Mouse (Mus musculus): ENCODE measurements around the gene Tmod3.

Gene Tmod3

DNA sequence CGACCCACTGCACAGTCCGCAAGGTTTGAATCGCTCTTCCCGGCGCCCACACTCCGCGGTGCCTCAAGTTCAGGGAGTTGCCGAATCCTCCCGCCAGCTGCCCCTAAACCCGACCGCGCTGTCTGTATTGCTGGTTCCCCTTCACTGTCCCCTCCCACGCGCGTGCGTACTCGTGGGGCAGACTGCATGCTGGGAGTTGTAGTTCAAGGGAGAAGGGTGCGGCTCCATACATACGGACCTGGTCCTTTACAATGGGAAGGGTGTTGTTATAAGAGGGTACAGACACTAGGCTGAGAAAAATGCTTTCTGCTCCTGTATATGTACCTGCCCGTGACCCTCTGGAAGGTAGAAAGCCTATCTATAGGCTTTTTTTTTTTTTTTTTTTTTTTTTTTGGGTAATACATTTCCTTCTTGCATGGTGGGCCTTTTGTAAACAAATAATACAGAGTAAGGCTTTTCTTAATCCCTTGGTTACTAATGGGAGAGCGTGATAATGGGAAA, at the start of gene Tmod3:
Gene Tmod3 (minus strand): TSS at position 146 of the 501 bp plus-strand sequence.
- DNase-seq, result peak; percentile 94 to 97

DNA sequence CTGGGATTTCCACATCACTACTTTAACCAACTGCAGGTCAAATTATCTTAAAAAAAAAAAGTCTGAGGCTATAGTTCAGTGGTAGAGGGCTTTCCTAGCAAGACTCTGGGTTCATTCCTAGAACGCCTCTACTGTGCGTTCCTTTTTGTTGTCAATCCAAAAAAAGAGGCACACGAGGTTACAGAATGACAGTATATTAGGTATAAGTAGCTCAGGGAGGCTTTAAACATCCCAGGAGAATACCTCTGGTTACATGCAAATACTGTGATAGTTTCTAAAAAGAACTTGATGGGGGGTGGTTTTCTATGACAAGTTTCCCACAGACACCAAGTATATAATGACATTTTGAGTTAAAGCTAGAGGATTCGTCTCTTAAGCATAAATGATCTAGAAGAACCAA, 48.0 kb upstream of the Tmod3 start:
- DNase-seq, result no peak

DNA sequence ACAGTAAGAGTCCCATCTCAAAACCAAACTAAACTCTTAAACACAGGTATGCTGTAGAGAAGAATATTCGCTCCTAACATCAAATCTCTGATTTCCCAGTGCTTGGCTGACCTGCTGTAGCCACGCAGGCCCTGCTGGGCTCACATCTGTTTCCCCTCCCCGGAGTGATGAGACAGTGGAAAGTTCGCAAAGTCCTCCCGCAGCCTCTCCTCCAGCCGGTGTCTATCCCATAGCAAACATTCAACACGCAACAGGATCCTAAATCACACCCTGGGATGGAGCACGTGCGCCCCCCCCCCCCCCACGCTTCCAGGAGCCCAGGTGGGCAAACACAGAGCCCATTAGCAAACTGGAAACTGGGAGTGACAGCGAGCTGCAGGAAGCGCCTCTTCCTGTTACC, 42.1 kb upstream of the Tmod3 start:
- DNase-seq, result no peak

DNA sequence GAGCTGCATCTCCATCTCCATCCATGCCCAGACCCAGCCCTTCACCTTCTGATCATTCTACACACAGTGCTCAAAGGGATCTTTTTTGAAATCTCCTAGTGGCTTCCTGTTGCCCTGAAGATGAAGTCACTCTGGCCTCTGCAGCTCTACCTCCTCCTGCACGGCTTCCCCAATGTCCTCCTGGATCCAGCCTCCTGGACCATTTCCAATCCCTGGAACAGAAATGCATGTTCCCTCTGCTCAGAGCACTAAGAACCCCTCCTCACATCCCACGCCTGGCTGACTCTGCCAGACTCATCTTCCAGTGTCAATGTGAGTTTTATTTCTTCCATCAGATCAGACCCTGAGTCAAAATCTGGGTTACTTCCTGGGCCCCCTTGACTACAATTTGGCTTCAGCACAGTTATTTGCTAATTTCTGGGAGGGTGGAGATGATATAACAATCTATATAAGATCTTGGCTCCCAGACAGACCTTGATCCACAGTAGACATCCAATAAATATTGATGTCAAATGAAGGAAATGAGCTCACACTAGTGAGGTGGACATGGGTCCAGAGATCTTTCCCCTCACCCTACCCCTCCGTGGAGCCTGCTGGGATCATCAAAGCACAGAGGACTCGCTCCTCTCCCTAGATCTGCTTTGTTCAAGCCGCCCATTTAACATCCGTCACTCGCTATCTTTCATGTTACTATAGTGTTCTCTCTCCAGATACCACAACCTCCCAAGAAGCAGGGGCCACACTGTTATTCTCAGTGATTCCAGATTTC, 40.9 kb upstream of the Tmod3 start:
- DNase-seq, result peak; percentile 59 to 63

DNA sequence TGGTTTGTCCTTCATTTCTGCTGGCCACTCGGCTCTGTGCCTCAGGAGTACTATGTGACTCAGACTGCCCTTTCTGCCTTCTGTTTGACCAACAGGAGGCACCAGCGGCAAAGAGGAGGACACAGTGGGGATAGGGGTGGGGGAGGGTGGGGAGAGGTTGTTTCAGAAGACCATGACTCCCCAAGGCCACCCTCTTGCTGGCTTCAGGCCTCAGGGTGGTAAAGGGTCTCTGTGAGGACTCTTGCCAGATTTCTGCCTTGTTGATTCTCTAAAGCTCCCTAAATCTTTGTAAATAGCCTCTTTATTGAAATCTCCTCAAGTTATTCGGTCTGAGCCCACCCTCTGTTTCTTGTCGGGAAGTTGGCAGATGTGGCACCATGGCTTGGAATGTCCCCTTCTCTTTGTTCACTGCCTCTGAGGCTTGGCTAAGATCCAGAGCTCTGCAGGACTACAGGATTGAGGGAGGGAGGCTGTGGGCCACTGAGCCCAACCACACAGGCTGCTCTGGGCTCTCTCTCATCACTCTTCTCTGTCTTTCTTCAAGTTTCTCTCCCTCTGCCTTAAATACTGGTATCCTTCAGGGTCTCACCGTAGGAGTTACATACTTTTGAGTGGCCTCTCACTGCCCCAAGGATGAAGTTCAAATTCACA, 39.9 kb upstream of the Tmod3 start:
- DNase-seq, result peak; percentile 44 to 68

DNA sequence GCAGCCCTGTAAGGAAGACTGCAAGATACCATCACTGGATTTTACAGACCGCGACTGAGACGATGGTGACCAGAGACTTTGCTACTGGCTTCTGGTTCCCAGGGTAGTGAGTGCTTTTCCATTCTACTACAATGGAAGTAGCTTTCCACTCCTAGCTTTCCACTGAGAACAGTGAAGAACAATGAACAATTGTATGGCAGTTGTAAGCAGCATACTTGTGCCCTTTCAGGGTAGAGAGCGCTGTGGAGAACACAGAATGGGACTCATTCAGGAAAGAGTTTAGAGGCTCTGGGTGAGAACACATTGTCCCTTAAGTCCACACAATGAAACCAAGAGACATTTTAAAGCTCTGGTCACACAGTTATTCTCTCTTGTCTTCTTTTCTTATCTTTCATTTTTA, 38.1 kb upstream of the Tmod3 start:
- no peak for DNase-seq

DNA sequence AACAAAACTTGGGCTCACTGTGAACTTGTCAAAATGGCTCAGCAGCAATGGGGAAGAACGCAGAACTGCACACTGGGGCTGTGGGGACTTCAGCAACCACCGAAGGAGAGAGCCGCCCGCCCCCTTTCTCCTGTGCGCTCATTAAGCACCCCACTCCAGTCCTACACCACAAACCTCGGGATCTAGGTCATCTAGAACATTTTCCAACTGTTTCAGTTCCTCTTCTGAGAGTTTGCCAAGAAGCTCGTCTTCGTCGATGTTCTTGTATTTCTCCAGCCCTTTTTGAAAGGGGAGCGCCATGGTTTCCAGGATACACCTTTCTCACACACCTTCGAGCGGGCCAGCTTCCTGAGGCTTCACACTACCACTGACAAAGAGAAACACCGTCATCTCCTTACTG, 37.6 kb upstream of the Tmod3 start:
- peak; percentile 21 to 28 for DNase-seq

DNA sequence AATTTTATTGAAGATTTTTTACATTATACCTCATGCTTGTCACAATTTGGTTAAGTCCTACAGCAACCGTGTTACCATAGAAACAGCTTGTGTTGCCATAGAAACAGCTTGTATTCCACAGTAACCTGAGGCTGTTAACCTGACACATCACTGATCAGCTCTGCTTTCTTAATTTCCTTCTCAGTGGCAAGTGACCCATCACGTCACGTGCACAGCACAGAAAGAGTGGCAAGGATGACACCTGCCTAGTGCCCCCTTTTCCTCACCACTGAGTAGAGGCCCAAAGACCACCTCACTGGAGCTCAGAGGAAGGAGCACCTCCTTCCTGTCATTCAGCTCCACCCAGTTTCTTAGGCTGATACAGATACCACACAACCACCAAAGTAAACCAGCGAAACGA, 34.0 kb upstream of the Tmod3 start:
- DNase-seq, result no peak

DNA sequence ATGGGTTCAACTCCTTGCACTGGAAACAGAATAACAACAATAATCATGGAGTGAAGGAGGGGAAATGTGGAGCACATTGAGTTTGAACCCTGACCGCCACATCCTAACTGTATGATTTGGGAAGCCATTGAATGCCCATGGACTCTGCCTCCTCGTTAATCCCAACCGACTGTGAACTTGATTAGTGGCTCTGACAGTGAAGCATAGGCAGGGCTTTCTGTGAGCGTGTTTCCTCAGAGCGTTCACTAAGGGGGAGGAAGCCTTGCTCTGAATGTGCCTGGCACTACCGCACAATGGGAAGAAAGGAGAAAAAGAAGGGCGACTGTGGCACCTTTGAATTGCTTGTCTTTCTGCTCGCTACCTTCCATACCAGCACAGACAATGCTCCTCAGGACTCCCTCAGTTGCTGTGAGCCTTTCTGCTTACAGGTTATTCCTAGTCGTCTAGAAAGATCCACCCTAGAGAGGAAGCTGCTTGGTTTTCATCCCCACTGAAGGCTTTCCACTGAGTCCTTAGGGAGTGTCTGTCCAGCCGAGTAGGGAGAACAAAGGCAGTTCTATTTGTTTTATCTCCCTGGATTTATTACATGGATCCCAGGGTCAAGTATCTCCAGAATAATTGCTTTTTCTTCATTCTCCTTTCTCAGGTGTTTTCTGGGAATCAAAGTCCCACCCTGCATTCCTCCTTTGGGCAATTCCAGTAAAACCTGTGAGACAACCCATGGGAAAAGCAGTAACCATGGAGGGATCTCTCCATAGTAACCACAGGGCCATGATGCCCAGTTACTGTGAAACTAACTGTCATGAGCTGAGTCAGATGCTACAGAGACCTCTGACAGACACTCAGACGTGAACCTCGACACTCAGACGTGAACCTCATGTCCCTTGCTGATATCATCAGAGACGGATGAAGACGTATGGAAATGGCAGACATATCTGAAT, 30.7 kb upstream of the Tmod3 start:
- no peak for DNase-seq

DNA sequence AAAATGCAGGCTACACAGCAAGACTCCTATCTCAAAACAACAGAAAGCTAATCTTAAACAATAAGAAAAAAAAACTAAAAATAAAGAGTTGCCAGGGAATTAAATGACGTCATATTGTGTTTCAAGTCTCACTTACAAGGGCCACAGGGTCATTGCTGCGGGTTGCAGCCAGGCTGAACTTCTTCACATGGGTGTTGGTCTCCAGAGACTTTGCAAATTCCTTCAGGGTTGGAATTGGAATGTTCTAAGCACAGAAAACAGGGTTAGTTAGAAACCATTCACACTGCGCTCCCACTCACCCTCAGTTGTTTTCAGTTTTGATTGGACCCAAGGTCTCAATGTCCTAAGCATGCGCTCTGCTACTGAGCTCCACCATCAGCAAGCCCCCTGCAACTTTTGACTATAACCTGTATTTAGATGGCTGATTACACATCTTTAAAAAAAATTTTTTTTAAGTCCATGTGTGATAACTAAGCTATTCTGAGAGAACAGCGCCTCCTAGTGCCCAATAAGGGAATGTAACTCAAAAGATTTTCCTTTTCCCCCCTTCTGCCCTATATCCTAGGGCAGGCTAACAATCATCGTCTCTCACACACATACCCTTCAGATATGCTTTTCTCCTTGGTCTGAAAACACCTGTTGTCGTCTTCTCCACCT, 22.4 kb upstream of the Tmod3 start:
- DNase-seq, result no peak

DNA sequence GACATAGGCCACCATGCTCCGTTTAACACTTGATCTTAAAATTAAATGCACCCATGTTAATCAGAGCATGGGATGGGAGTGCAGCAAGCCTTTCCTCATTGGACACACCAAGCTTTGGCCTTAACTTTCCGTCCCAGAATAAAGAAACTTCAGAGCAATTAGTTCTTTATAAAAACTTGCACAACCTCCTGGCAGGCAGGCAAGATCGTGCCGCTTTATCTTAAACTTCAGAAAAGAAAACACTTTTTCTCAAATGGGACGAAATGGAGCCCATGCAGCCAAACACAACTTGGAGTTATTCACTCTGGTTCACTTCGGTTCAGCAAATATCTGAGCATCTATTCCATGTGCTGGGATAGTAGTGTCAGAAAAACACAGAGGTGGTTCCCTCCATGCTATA, 19.9 kb upstream of the Tmod3 start:
- no peak for DNase-seq

DNA sequence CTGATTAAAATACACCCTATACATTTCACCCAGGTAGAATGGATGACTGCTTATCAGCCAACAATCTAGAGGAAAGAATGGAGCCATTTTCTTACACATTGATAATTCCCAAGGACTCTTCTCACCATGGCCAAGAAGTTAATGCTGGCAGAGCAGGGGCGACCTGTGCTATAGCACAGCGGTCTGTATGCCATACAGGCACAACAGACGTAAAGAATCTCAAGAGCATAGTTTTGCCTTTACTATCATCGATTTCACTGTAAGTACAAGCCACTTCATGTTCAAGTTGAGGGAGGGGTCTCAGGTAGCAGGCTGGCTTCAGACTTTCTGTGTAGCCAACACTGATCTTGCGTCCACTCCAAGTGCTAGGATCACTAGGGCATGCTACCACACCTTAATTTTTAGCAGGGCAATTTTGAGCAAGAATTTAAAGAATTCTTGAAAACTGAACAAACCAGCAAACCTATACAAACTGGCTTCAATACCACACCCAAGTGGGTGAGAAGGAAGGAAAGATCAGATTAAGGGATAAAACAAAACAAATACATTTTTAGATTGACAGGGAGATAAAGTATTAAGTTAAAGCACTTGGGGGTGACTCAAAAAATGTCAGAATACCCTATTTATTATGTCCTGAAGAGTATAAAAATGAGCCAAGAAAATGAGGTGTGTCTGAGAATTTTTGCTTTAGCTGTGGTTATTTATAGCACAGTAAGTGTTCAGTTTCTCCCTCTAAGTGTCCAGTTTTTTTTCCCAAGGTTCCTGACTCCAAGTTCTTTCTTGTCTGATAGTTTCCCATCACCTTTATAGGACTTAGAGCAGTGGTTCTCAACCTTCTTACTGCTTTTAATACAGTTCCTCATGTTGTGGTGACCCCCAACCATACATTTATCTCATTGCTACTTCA, 11.8 kb upstream of the Tmod3 start:
- DNase-seq, result no peak

DNA sequence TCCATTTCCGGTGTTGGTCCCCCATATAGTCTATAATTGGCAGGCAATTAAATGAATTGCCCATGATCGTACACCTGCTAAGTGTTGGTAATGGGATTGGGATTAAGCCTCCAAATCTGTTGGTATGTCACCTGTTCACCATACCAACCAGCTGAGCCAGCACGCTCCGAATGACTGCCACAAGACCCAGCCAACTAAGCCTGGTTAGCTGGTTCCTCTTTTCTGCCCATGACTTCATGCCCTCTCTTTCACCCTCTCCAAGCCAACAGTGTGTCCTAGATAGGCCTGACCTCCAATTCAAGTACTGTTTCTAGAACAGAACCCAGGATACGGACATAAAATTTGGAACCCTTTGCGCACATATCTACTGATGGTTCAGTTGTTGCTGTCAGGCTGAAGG, 8.9 kb upstream of the Tmod3 start:
- DNase-seq, result no peak

DNA sequence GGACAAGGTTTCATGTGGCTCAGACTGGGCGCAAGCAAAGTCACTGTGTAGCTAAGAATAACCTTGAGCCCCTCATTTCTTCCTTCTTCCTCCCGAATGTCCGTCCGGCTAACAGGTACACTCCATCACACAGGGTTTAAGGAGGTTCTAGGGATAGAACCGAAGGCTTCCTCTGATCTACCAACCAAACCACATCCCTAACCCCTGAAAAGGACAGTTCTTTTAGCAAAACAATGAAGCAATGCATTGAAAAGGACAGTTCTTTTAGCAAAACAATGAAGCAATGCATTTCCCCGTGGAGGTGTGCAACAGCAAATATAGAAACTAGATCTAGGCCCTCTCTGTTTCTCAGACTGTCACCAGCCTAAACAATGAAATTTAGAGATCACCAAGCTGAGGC, 5.4 kb upstream of the Tmod3 start:
- no peak for DNase-seq

DNA sequence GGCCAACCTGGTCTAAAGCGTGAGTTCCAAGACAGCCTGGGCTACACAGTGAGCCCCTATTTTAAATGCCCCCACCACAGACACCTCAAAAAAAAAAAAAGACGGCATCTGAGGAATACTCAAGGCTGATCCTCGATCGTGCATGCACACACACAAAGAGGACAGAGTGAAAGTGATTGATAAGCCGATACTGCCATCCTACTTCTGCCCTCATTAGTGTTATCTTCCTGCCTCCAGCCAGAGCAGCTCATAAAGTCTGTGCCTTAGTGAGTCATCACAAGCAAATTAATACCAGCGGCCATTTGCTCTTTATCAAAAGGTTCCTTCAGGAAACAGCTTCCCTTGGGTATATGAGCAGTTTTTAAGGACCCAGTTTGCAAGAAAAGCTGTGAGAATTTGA, 4.2 kb upstream of the Tmod3 start:
- no peak for DNase-seq

DNA sequence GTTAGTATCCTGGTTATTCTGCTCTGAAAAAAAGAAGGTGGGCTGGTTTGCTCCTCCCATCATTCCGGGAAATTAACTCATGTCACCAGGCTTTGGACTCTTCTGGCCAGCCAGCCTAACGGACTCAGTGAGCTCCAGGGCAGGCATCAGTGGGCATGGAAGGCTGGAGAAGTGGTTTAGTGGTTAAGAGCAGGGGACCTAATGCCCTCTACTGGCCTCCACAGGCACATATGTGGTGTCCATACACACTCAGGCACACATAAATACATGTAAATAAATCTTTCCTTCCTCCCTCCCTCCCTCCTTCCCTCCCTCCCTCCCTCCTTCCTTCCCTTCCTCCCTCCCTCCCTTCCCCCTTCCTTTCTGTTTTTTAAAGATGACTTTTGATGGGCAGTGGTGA, 3.7 kb upstream of the Tmod3 start:
- no peak for DNase-seq

DNA sequence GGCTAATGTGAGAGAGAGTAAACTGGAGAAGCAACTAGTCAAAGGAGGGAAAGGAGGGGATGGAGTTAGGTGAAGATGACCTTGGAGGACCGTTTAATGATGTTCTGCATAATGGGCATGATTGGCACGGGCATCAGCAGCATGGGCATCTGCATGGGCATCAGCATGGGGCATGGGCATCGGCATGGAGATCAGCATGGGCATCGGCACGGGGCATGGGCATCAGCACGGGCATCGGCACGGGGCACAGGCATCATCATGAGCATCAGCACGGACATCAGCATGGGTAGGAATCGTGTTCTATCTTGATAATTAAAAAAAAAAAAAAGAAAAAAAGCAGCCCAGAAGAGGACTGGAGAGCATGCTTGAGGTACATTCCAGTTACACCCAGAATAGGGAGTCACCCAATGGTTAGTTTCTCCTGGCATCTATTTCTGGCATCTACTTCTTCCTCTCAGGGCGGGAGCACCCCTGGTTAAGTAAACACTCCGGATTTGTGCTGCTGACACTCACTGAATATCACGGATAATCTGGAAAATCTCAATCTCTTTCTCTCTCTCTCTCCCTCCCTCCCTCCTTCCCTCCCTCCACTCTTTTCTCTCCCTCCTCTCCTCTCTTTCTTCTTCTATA, 1.7 kb upstream of the Tmod3 start:
- DNase-seq, result no peak

DNA sequence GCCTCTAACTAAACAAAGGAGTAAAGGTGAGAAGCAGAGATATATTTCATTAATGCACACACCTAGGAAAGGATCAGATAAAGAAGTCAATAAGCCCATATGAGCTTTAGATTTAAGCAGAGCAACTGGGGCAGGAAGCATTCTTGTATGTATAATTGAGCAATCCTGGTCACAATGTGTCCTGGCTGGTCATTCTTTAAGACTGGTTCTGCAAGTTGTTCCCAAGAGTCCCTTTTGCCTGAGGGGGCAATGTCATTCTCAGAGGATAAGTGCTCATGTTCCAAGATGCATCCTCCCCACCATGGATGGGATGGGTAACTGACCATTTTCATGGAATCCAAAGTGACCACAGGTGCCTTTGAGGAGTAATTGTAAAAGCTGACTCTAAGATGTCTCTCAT, 896 bp upstream of the Tmod3 start:
- no peak for DNase-seq

DNA sequence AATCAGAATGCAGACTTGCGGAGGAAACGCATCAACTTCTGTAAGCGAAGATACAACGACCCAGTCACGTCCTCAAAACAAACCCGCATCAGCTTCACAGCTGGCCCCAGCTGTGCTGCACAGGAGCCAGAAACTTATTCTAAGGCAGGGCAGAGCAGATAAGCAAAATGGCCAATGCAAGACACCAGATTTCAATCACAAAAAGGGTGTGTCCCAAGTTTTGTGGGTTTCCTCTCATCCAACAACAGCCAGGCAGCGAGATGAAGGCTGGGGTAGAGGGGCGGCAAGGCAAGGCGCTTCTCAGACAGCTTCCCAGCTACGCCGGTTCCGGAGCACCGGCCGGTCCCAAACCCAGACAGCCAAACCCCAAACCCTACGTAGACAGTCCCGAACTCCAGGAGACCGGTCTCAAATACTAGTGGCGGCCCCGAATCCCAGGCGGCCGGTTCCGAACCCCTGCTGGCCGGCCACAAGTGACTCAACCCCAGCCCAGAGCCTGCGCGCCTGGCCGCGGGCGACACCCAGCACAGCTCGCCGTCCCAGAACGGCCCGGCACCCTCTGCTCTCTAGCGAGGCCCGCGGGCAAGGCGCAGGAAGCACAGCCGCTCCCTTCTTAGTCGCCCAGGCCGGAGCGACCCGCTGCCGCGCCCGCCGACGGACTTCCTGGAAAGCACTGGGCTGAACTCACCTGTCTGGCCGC, 495 bp downstream of the Tmod3 start:
- DNase-seq, result no peak

DNA sequence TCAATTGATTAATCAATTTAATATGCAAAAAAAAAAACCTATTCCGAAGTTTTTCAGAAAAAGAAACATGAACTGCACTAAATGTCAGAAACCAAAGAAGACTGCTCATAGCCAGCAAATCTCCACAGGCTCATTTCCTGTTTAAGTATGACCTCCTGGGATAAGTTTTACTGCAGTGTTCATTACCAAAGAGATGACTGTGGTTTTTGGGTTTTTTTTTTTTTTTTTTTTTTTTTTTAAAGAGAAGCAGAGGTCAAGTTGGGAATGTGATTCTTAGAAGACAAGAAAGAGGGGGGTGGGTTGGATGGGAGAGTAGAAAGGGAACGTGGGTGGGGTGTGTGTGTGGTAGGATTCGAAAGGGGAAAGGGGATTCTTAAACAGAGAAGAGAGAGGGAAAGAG, 1.1 kb downstream of the Tmod3 start:
- DNase-seq, result no peak

DNA sequence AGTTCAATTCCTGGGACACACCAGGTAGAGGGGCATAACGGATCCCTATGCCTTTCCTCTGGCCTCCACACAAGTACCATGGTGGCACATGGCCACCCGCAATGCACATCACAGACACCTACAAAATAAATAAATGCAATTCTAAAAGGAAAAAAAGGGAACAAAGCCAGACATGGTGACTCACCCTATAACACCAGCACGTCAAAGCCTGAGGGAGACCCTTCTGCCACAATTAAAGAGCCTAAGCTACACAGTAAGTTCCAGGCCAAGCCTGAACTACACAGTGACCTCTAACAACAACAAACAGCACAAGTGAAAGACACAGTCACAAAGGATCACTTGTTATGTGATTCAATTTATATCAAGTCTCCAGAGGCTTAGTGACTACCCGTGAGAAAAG, 5.7 kb downstream of the Tmod3 start:
- no peak for DNase-seq

All from cerebellum, postnatal 25 days (tissue).